Mouse (Mus musculus) CD4-positive, CD25-positive, alpha-beta regulatory T cell, adult 4 months (primary cell): Measurements from ENCODE around the gene Shroom3. TPM values are rescaled to one million over a fixed set of nuclear protein-coding genes. Genes with fewer than 3 reads are reported as not detected.

Experiments used
- ATAC-seq: one replicate; pipeline ENCODE4 v1.8.0; 2017
- polyA plus RNA-seq, 2 experiments: library from polyadenylated mRNA; unstranded; fragments of 100-300 nt; shearing (Covaris generic); gene quantifications; one replicate each; pipeline ENCODE4 v1.2.1; 2017

Shroom3 gene
- polyA plus RNA-seq, 2 experiments from 2014 or later, result not detected

- no peak for ATAC-seq
Measured at GRCm38 (mm10) chr5:92759156-92759745, 76.0 kb downstream of the Shroom3 start.

- ATAC-seq, result no peak
Measured at GRCm38 (mm10) chr5:92760542-92760941, 77.3 kb downstream of the Shroom3 start.

DNA sequence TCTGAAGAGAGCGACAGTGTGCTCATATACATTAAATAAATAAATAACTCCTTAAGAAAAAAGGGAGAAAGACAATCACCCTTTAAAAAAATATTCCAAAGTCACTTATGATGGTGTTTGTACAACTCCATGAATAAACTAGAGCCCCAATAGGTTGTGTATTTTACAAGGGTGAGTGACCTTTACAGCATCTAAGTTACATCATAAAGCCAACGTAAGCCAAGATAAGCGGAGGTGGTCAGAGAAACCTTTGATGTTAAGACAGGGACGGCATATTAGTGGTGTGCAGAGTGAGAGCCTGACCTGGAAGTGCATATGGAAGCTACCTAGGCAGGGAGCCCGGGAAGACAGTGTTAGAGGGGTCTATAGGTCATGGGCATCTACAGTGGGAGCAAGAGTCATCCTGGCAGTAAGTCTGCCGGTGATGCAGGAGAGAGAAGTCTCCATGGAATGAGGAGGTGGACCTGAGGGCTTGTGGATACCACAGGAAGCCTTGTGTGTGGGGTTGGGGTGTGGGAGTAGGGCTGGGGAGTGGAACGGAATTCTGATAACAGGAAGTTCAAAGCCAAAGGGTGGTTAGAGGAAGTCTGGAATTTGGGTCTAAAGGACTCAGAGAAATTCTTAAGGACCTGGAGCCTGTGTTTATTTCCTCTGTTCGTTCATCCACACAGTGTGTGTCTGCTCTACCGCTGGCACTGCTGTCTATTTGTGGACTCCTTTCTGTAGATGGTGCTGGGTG, 78.5 kb downstream of the Shroom3 start:
- no peak for ATAC-seq

GRCm38 (mm10) chr5:92762425-92762824, 79.2 kb downstream of the Shroom3 start:
- ATAC-seq, result no peak

DNA sequence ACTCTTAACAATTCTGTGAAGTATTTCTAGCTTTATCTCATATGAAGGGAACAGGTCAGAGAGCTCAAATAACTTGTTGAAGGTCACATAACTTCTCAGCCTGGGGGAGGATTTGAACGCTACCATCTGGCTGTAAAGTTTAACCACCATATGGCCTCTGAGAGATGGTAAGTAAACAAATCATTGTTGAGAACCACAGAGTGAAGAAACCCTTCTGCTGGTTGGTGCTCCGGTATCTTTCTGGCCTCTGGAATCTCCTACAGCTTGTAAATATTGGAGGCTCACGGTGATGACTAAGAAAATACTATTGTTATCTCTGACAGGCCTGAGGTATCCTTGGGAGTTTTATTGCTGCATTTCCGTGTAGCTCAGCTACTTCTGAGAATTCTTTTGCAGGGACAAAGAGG, 80.3 kb downstream of the Shroom3 start:
- no peak for ATAC-seq

DNA sequence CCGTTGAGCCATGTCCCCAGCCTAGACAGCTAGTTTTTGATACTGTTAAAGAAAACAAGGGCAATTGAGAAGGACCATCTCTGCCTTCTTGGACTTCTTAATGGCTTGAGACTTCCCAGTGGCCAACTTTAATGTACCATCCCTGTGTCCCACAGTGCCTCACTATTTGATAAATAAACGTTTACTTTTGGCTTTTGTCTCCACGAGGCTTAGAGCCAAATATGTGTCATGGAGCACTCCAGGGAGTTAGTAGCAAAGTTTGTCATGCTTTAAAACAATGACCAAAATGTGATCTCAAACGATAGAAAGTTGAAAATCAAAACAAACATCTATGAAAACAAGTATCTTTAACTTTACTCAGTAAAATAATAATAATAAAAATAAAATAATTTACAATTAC, 83.1 kb downstream of the Shroom3 start:
- ATAC-seq, result no peak

DNA sequence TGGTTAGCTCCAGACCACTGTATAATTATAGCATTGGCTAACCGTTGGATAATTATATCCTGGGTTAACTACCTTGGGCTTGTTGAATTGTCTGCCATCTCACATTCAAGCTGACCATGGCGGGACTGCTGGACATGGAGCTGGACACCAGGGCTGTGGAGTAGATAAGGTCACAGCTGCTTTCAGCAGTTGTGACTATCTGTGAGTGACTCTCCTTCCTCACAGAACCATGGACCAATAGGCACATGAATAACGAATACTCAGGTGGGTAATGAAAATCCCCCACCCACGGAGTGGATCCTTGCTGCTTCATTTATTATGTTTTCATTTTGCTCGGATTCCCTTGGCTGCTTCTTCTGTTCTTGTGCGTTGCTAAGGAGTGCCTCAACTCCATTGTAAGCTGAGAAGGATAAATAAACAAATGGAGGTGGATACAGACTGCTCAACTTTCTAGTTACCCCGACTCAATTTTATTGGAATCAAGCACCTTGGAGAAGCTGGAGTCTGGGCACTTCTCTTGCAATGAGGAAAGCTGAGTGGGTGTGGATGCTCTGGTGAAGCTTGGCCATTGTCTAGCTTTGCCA, 84.1 kb downstream of the Shroom3 start:
- ATAC-seq, result no peak

DNA sequence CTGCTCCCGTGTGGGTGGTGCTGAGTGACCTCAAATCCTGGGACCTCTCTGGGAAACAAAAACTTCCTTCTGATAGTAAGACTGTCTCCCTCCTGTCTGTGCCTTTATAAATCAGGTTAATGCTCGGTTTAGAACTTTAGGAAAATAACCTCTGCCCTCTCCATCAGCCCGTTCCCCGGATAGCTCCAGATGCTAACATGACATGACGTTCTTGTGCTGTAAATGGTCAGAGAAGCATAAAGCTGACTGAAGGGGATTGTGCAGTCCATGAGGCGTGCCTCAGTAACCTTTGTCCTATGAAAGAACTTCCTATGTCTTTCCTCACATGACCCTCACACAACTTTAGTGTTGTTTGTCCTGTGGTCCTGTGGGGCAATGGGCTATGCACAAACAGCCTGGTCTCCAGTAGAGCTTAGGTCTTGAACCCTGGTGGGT, 84.6 kb downstream of the Shroom3 start:
- no peak for ATAC-seq

- ATAC-seq, result no peak
Measured at GRCm38 (mm10) chr5:92773821-92774220, 90.6 kb downstream of the Shroom3 start.

DNA sequence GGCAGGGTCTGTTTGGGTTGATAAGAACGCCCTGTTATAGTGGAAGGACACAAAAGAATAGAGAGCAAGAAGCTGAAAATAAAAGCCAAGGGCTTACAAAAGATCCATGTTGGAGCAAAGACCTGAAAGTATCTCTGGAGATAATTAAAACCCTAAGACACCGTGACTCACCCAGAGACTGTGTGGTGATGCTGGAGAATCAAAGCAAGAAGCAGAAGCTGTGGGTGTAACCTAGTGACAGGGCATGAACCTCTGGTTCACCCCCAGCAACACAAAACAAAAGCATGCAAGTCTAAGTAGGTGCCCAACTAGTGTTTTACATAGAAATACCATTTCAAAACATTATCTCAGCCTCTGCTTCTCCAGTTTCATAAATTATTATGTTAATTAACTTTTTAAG, 91.2 kb downstream of the Shroom3 start:
- no peak for ATAC-seq

DNA sequence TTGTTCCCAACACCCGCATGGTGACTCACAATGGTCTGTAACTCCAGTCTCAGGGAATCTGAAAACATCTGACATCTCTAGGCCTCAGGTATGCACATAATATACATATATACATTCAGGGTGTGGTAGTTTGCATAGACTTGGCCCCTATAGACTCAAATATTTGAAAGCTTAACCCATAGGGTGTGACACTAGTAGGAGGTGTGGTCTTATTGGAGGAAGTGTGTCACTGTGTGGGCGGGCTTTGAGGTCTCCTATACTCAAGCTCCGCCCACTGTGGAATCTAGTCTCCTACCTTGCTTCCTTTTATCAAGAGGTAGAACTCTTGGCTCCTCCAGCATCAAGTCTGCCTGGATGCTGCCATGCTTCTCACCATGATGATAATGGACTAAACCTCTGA, 91.7 kb downstream of the Shroom3 start:
- no peak for ATAC-seq

GRCm38 (mm10) chr5:92778395-92778794, 95.2 kb downstream of the Shroom3 start:
- ATAC-seq, result no peak

GRCm38 (mm10) chr5:92781082-92781481, 97.8 kb downstream of the Shroom3 start:
- ATAC-seq, result no peak

DNA sequence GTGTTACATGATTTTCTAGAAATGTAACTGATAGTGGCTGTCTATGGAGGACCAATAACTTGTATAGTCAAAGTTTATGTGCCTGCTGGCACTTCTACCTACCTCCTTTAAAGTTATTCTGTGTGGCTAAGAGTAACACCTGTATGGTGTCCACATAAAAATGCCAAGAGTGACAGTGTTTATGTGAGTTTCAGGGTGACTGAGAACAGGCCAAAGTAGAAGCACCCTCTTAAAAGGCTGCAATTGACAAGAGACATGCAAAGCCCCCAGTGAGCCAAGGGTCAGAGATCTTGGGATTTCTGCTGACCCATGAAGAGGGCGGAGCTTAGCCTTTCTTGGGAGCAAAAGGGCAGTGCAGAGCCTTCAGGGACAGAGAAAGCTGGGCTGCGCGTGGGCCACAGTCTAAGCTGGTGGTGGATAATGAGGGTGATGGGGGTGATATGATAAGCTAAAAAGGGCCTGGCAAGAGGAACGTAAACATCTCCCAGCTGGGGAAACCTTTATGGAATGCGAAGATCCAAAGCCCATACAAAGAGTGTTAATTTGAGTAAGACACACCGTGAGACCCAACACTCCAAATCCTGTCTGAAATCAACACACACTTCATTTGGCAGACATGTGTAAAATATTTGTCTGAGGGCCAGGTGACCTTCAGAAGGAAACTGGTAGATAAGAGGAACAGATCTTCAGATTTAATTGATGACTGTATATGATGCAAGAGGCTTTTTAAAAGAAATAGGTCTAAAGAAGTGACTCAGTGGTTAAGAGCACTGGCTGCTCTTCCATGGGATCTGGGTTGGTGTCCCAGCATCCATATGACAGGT, 101.0 kb downstream of the Shroom3 start:
- no peak for ATAC-seq

DNA sequence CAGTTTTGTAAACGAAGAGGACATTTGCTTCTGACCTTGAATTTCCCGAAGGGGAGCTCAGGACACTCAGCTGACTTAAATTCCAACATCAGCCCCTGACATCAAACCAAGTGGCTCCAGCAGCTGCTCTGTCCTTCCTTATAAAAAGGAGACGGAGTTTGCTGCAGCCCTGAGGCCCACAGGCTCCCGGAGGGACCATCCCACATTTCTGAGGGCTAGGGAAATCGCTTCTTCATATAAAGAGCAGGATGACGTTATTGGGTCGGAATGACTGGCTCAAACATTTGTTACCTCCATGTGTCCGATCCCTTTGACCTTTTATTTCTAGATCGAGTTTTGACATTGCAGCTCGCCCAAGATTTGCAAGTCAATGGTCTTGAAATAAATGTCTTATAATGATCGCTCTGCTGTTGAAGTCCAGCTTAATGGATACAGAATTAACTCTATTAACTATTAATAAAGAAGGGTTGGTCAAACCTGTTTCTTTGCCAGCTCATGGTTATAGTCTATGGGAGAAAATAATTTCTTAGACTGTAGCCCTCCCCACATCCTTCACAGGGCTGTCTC, 102.7 kb downstream of the Shroom3 start:
- no peak for ATAC-seq

DNA sequence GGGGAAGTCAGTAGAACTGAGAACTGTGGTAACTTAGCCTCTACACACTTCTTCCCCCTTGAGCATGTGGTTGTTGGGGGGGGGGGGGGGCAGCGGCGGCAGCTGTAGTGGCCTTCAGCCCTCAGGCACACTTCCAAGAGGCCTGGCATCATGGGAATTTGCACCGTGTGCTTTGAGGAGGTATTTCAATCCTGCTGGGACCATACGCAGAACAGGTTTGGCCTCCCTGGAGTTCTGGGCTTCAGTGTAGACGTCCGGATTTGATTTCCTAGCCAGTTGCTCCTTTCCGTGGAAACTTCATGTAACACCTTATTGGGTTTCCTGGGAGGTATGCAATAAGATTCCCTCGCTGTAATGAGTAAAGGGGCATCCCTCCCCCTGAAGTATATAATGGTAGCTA, 105.8 kb downstream of the Shroom3 start:
- ATAC-seq, result no peak

DNA sequence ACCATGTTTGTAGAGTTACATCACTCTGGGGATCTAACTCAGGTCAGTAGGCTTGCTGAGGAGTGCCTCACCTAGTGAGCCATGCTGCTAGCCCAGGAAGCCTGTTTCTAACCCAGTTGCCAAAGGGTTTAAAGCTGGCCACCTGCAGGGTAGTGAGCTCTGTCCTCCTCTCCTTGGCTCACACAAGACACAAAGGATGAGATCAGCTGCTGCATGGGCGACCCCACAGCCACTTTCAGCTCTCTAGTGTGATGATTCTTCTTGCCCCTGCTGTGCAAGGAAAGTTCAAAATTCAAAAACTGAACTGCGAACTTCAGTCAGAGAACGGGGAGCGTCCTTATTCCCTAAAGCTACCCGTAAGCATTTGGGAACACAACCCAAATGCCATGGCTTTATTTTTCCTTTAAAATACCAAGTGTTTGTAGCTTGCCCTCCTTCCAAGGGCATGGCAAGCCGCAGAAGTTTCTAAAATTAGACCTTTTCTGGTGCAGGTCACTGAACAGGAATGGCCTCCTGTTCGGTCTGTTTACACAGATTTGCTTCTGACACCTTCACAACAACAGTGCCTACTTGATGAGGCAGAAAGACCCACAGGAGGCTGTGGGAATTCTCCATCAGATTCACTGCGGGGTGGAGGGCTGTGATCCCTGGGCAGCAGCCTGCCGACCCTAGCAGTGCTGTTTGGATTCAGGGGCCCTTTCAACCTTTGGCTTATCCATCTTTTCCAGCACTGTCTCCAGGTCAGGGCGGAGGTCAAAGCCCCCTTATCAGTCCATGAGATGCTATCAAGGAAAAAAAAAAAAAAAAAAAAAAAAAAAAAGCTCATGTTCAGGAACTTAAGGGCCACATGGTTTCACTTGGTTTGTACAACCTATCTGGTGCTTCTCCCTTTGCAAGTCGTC, 113.1 kb downstream of the Shroom3 start:
- ATAC-seq, result no peak

GRCm38 (mm10) chr5:92797981-92798380, 114.7 kb downstream of the Shroom3 start:
- ATAC-seq, result no peak

DNA sequence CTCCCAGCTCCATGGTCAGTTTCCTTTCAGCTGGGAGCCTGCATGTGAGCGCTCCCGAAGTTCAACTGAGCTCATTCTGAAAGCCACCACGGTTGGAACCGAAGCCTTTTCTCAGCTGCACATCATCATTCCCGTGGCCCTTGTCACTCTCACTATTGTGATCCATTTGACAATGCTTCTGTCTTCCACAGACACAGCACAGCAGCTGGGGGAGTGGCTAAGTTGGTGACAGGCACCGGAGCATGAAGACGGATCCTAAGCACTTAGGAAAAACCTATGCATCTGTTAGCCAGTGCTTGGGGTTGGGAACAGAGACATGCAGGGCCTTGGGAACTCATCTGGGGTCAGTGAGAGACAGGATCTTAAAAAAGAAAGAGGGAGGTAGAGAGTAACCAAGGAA, 121.1 kb downstream of the Shroom3 start:
- ATAC-seq, result no peak

DNA sequence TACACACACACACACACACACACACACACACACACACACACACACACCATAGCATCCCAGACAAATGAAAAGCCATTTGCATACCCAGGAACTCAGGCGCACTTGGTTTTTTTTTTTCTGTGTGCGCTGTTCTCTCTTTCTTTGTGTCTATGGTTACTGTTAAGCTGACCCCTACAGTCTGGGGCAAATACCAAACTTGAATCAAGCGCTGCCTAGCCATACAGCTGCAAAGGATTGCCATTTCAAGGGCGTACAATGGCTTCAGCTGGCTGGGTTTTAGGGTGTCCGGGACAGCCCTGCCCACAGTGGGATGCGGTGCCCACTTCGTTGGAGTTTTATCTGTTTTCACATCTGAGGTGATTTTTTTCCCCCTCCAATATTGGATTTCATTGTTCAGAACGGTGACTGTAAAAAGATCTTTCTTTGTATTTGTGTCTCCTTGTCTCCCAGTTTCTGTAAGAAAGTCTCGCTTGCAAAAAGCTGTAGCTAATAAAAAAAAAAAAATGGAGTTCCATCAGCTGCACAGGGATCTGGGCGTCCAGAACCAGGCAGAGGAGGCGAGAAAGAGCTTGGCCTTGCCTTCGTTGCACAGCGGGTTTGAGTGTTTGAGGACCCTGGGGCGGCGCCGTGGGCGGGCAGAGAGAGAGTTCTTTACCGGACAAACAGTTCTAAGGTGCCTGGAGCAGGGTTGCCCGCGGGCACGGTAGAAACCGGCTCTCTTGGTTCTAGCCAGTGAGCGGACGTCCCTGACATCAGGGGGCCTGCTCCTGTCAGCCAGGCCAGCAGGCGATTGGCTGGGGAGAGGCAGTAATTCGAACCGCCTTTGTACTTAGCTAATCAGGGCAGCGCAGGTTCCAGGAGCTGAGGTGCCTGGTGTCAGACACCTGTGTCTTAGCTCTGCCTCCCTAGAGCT, 125.5 kb downstream of the Shroom3 start:
- ATAC-seq, result no peak

GRCm38 (mm10) chr5:92809416-92809750, 126.1 kb downstream of the Shroom3 start:
- no peak for ATAC-seq
